8 mouse cellular contexts compared by ENCODE assay signal in genomic region chr5:143527486-143528307, GRCm38 (mm10). TPM values are rescaled to one million over a fixed set of nuclear protein-coding genes. Genes with fewer than 3 reads are reported as not detected.
DNase-seq lines count a peak whose midpoint lies in the region; ATAC-seq and TF ChIP-seq lines count a peak whose summit lies in the region.

Gene Rac1, minus strand, starts transcription at chr5:143528036.

- DNase-seq in 416B (ENCODE audit: low read depth) = peak; percentile 87
- peak; percentile 93 to 95 for DNase-seq in heart, adult 9 months (ENCODE audit: low spot score in 2 of 2)
- DNase-seq in monocyte, adult 2 months (ENCODE audit: low read depth in 1 of 2, low spot score in 2 of 2) = peak; percentile 87
- DNase-seq in spleen, postnatal 36 days (ENCODE audit: low spot score in 2 of 2) = peak; percentile 87 to 91

- TF ChIP-seq CTCF in bone marrow, adult 2 months (IDR thresholded peaks at IDR 0.05; ENCODE audit: control insufficient read depth, insufficient read depth, low read length) = no peak

- no peaks in the 10 kb centered on the region for H3K27me3 ChIP-seq in embryonic facial prominence, embryonic 15.5 days
- H3K27me3 ChIP-seq in kidney, embryonic 14.5 days (ENCODE audit: control insufficient read depth, insufficient read depth, low read length) = no peaks in the 10 kb centered on the region
- no peaks in the 10 kb centered on the region for H3K27me3 ChIP-seq in limb, embryonic 15.5 days

- H3K4me2 ChIP-seq in embryonic facial prominence, embryonic 15.5 days (replicated peaks) = peak within 1 kb of the TSS; percentile 78
- peak within 1 kb of the TSS; percentile 53 for H3K4me2 ChIP-seq in kidney, embryonic 14.5 days (replicated peaks; ENCODE audit: low read depth, low read length)
- H3K4me2 ChIP-seq in limb, embryonic 15.5 days = peak within 1 kb of the TSS; percentile 68

- no peaks in the 10 kb centered on the region for H3K36me3 ChIP-seq in embryonic facial prominence, embryonic 15.5 days
- no peaks in the 10 kb centered on the region for H3K36me3 ChIP-seq in kidney, embryonic 14.5 days (ENCODE audit: control insufficient read depth, insufficient read depth, low read length)
- peaks cover 5% of the 10 kb centered on the region; the same call in 1 of the 2 replicates for H3K36me3 ChIP-seq in limb, embryonic 15.5 days

- H3K27ac ChIP-seq in bone marrow, adult 2 months (ENCODE audit: control insufficient read depth, insufficient read depth, low read depth, low read length, poor library complexity) = peak within 1 kb of the TSS; percentile 99
- H3K27ac ChIP-seq in embryonic facial prominence, embryonic 15.5 days (replicated peaks) = peak within 1 kb of the TSS; percentile 99
- peak within 1 kb of the TSS; percentile 99 for H3K27ac ChIP-seq in kidney, embryonic 14.5 days (ENCODE audit: low read depth, low read length)
- H3K27ac ChIP-seq in limb, embryonic 15.5 days = peak within 1 kb of the TSS; percentile 100

- peak; percentile 92; the same call in 1 of the 2 replicates for TF ChIP-seq POLR2A in bone marrow, adult 2 months (IDR thresholded peaks at IDR 0.05; ENCODE audit: borderline replicate concordance, control insufficient read depth, low read depth, low read length)

- H3K4me1 ChIP-seq in bone marrow, adult 2 months (ENCODE audit: control insufficient read depth, insufficient read depth, low read length) = peaks cover 4% of the 10 kb centered on the region
- peaks cover 23% of the 10 kb centered on the region for H3K4me1 ChIP-seq in embryonic facial prominence, embryonic 15.5 days
- peaks cover 24% of the 10 kb centered on the region for H3K4me1 ChIP-seq in kidney, embryonic 14.5 days (ENCODE audit: control insufficient read depth, insufficient read depth, low read length)
- peaks cover 35% of the 10 kb centered on the region for H3K4me1 ChIP-seq in limb, embryonic 15.5 days

- ATAC-seq in embryonic facial prominence, embryonic 15.5 days (ENCODE audit: insufficient number of reproducible peaks, low FRiP score, low TSS enrichment, low read depth) = peak; percentile 96
- peak; percentile 95 for ATAC-seq in kidney, embryonic 14.5 days (ENCODE audit: low FRiP score, low TSS enrichment)
- ATAC-seq in limb, embryonic 15.5 days (ENCODE audit: insufficient number of reproducible peaks, low FRiP score, low TSS enrichment, low read depth) = peak; percentile 93

- under 1% methylated on average over 99 of the region's 105 CpGs for WGBS in bone marrow, adult 2 months
- under 1% methylated on average over 68 of the region's 105 CpGs for WGBS in embryonic facial prominence, embryonic 15.5 days
- WGBS in kidney, embryonic 14.5 days = under 1% methylated on average over 85 of the region's 105 CpGs
- under 1% methylated on average over 92 of the region's 105 CpGs for WGBS in limb, embryonic 15.5 days

- peak within 1 kb of the TSS; percentile 82 for H3K4me3 ChIP-seq in bone marrow, adult 2 months (replicated peaks; ENCODE audit: control insufficient read depth, low read depth, low read length)
- peak within 1 kb of the TSS; percentile 98 for H3K4me3 ChIP-seq in embryonic facial prominence, embryonic 15.5 days (replicated peaks)
- peak within 1 kb of the TSS; percentile 98 for H3K4me3 ChIP-seq in kidney, embryonic 14.5 days (ENCODE audit: low read length)
- H3K4me3 ChIP-seq in limb, embryonic 15.5 days = peak within 1 kb of the TSS; percentile 98

- H3K9ac ChIP-seq in embryonic facial prominence, embryonic 15.5 days = peak within 1 kb of the TSS; percentile 98
- H3K9ac ChIP-seq in kidney, embryonic 14.5 days (ENCODE audit: low read depth, low read length) = peak within 1 kb of the TSS; percentile 100
- peak within 1 kb of the TSS; percentile 100 for H3K9ac ChIP-seq in limb, embryonic 15.5 days

- no peaks in the 10 kb centered on the region for H3K9me3 ChIP-seq in embryonic facial prominence, embryonic 15.5 days (replicated peaks)
- no peaks in the 10 kb centered on the region for H3K9me3 ChIP-seq in kidney, embryonic 14.5 days (ENCODE audit: control insufficient read depth, low read length)
- no peaks in the 10 kb centered on the region for H3K9me3 ChIP-seq in limb, embryonic 15.5 days

RNA-seq across cellular contexts. Expression of gene Rac1, which starts in this region (rescaled TPM):
- polyA plus RNA-seq in bone marrow, adult 2 months (2011; ENCODE audit: insufficient read depth, insufficient read length, low replicate concordance, missing spikeins) = 75.0 and 92.5 TPM in 2 replicates
- 488 and 536 TPM in 2 replicates for polyA plus RNA-seq in embryonic facial prominence, embryonic 15.5 days (2015; fragmentation: Nextera tagmentation; extraction: Ambion mirVana)
- 439 and 578 TPM in 2 replicates for polyA plus RNA-seq in kidney, embryonic 14.5 days (2014; fragmentation: Nextera tagmentation; extraction: Ambion mirVana)
- polyA plus RNA-seq in limb, embryonic 15.5 days (2015; fragmentation: Nextera tagmentation; extraction: Ambion mirVana) = 467 and 506 TPM in 2 replicates

Comparison
In these comparisons a context has a peak if more than half of its experiments do, and no peak if none do; other contexts are left out.
1. Peak in every context shown above with its lines: DNase-seq, ATAC-seq, H3K4me3 ChIP-seq and H3K27ac ChIP-seq.